Mouse (Mus musculus) cerebellum, adult 2 months (tissue): ENCODE measurements at regions not wholly inside any gene's neighbourhood (a gene's known extent, or its start where the extent isn't known, plus 50 kb on each side); places are given as distances from the start of the nearest gene placed in this dataset.

ENCODE experiments used
- CTCF ChIP-seq: fragments of 200-500 bp; IDR thresholded peaks from 2 replicates; pipeline ENCODE4 v1.5.1; 2011; ENCODE audit warnings: low read depth, mild to moderate bottlenecking, control low read depth, low read length, moderate library complexity, borderline replicate concordance; ENCODE audit not compliant: insufficient read depth
- POLR2A ChIP-seq: fragments of 200-500 bp; IDR thresholded peaks from 2 replicates; pipeline ENCODE4 v1.6.1; 2011; ENCODE audit warnings: low read length, control low read depth, borderline replicate concordance; ENCODE audit not compliant: insufficient read depth

GRCm38 (mm10) chr10:68370986-68371385 is 92.4 kb upstream of the Arid5b start:
- TF ChIP-seq CTCF (no peak), POLR2A (no peak)
